Mouse (Mus musculus) lung, embryonic 14.5 days (tissue): Measurements from ENCODE around the gene Ankrd24. TPM values are rescaled to one million over a fixed set of nuclear protein-coding genes. Genes with fewer than 3 reads are reported as not detected.
"Not testable (repeated sequence)": the region's sequence is repeated elsewhere in the genome, so short reads cannot be mapped to it uniquely, and the experiment has no call there.

Source experiments
- ATAC-seq: fragments of 200-750 bp; cut with Nextera tagmentation; 2 replicates; pipeline ENCODE4 v1.8.0; 2017; ENCODE audit warnings: mild to moderate bottlenecking, moderate TSS enrichment, moderate library complexity; ENCODE audit not compliant: insufficient read depth
- DNase-seq: peaks from one replicate; pipeline ENCODE4 v3.0.0-alpha.2; 2015
- H3K27ac ChIP-seq: fragments of 300-500 bp; sonication (generic); 2 replicates; pipeline ENCODE4 v1.5.1; 2014; ENCODE audit warnings: low read depth, mild to moderate bottlenecking, moderate library complexity
- H3K27me3 ChIP-seq: fragments of 300-500 bp; sonication (generic); 2 replicates; pipeline ENCODE4 v1.6.1; 2014; ENCODE audit warnings: low read length, control low read depth; ENCODE audit not compliant: insufficient read depth
- H3K36me3 ChIP-seq: fragments of 300-500 bp; sonication (generic); 2 replicates; pipeline ENCODE4 v1.6.1; 2014; ENCODE audit warnings: control low read depth; ENCODE audit not compliant: insufficient read depth
- H3K4me1 ChIP-seq: fragments of 300-500 bp; sonication (generic); 2 replicates; pipeline ENCODE4 v1.6.1; 2014; ENCODE audit warnings: antibody characterized with exemption, control low read depth; ENCODE audit not compliant: insufficient read depth
- H3K4me2 ChIP-seq: fragments of 300-500 bp; sonication (generic); 2 replicates; pipeline ENCODE4 v1.6.1; 2014; ENCODE audit warnings: mild to moderate bottlenecking
- H3K4me3 ChIP-seq: fragments of 300-500 bp; sonication (generic); 2 replicates; pipeline ENCODE4 v1.5.1; 2014; ENCODE audit warnings: low read depth, low read length
- H3K9ac ChIP-seq: fragments of 300-500 bp; sonication (generic); 2 replicates; pipeline ENCODE4 v1.6.1; 2014
- H3K9me3 ChIP-seq: fragments of 300-500 bp; sonication (generic); 2 replicates; pipeline ENCODE4 v1.6.1; 2016; ENCODE audit warnings: low read depth, low read length, control low read depth
- CTCF ChIP-seq: IDR thresholded peaks from 2 replicates; pipeline ENCODE4 v1.5.1; 2016; ENCODE audit warnings: antibody characterized with exemption, low read depth
- WGBS: fragments of 180-500 bp; shearing (Covaris S2); extraction: QIAGEN DNeasy Blood & Tissue Kit; methylation state at CpG from one replicate; pipeline ENCODE4 v1.1.7; 2014; 5-methylcytosine and 5-hydroxymethylcytosine counted together
- polyA plus RNA-seq: library from polyadenylated mRNA; unstranded; fragments of >200 nt; fragmentation: Nextera tagmentation; extraction: Ambion mirVana; gene quantifications from 2 replicates; pipeline ENCODE4 v1.2.1, GENCODE M21; 2014

Ankrd24 gene
- polyA plus RNA-seq, 1 experiment from 2014 or later = 6.1 TPM

DNA sequence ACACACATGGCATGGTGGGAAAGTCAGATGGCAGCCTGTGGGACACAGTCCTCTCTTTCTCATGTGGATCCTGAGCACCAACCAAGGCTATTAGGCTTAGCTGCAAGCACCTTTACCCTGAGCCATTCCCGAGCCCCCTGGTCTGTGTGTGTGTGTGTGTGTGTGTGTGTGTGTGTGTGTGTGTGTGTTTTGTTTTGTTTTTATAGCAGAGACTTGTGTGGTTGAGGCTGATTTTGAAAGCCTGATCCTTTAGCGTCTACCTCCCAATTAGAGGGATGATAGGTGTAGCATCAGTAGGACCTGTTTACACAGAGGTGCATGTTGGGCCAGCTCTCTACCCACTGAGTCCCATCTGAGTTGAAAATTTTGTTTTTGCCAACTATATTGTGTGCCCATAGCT lies 15.8 kb downstream of the Ankrd24 start:
- Histone ChIP-seq H3K4me3 (peak overlapping the region; percentile 67), H3K4me1 (0 out of 2 replicates have a peak, but pooled peaks cover 5% of the 10 kb centered on the region), H3K9ac (peak overlapping the region; percentile 94), H3K4me2 (peak overlapping the region; percentile 92), H3K27me3 (no peaks in the 10 kb centered on the region), H3K9me3 (no peaks in the 10 kb centered on the region), H3K36me3 (no peaks in the 10 kb centered on the region), H3K27ac (peak overlapping the region; percentile 95)
- WGBS = 43% methylated on average over 2 of the region's 2 CpGs
- ATAC-seq (peak; percentile 6; the same call in 1 of the 2 replicates), DNase-seq (peak; percentile 14)
- TF ChIP-seq CTCF = no peak

DNA sequence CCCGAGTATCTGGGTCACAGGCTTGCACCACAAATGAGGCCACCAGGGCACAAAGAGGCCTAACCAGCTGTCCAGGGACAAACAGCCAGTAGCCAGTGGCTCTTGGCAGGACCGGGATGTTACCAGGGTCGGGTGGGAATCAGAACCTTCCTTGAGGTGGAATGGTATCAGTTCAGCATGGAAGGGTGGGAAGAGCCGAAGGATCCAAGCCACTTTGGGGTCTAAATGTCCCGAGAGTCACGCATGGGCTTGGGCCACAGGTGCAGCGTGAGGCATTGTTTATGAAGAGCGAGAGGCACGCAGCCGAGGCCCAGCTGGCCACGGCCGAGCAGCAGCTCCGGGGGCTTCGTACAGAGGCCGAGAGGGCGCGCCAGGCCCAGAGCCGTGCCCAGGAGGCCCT lies 16.4 kb downstream of the Ankrd24 start:
- no peak overlapping the region for H3K9ac ChIP-seq
- ATAC-seq = no peak
- no peak overlapping the region for H3K4me3 ChIP-seq
- H3K36me3 ChIP-seq = no peaks in the 10 kb centered on the region
- peak overlapping the region; percentile 92 for H3K4me2 ChIP-seq
- WGBS = 82% methylated on average over 18 of the region's 18 CpGs
- no peak overlapping the region for H3K27ac ChIP-seq
- no peaks in the 10 kb centered on the region for H3K9me3 ChIP-seq
- DNase-seq = no peak
- no peaks in the 10 kb centered on the region for H3K27me3 ChIP-seq
- H3K4me1 ChIP-seq = 0 out of 2 replicates have a peak, but pooled peaks cover 5% of the 10 kb centered on the region
- no peak for TF ChIP-seq CTCF

DNA sequence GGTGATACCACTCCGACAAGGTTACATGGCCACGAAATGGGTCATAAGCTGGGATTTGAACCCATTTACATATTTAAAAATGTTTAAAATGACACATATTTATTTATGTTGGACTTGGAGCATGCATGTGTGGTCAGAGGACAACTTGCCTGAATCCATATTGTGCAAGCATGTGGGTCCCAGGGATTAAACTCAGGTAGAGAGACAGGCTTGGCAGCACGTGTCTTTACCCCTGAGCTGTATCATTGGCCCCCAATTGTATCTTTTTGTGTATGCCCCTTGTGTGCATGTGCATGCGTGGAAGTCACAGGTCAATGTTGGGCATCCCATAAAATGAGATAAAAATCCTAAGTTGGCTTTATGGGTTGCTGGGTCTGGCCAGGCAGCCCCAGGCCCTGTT lies 17.1 kb downstream of the Ankrd24 start:
- no peaks in the 10 kb centered on the region for H3K9me3 ChIP-seq
- DNase-seq = no peak
- no peak overlapping the region for H3K27ac ChIP-seq
- no peak overlapping the region for H3K9ac ChIP-seq
- H3K4me3 ChIP-seq = no peak overlapping the region
- no peak for TF ChIP-seq CTCF
- H3K4me2 ChIP-seq = no peak overlapping the region
- no peaks in the 10 kb centered on the region for H3K36me3 ChIP-seq
- 90% methylated on average over 4 of the region's 4 CpGs for WGBS
- no peak for ATAC-seq
- H3K4me1 ChIP-seq = 0 out of 2 replicates have a peak, but pooled peaks cover 5% of the 10 kb centered on the region
- no peaks in the 10 kb centered on the region for H3K27me3 ChIP-seq

DNA sequence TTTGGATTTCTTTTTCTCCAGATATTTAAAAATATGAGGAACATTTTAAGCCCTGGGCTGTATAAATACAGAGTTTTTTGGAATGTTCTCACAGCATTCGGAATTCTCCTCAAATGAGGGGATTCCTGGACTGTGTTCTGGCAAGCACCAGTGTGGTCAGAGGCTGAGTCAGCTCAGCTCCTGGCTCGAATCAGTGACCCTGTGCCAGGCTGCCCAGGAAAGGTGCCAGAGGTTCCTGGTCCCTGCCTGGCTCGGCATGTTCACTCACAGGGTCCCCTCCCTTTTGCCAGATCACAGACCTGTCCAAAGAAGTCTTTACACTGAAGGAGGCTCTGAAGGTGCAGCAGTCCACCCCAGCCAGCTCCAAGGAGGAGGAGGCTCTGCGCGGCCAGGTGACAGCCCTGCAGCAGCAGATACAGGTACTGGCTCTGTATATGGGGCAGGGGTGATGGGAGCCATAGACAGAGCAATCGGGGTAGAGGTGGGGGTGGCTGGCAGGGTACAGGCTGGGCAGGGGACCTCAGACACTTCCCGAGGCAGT lies 17.7 kb downstream of the Ankrd24 start:
- DNase-seq (no peak), ATAC-seq (no peak)
- H3K27me3 ChIP-seq = no peaks in the 10 kb centered on the region
- 0 out of 2 replicates have a peak, but pooled peaks cover 5% of the 10 kb centered on the region for H3K4me1 ChIP-seq
- TF ChIP-seq CTCF = no peak
- H3K4me3 ChIP-seq = no peak overlapping the region
- 74% methylated on average over 7 of the region's 7 CpGs for WGBS
- H3K27ac ChIP-seq = no peak overlapping the region
- H3K36me3 ChIP-seq = no peaks in the 10 kb centered on the region
- H3K9ac ChIP-seq = no peak overlapping the region
- no peaks in the 10 kb centered on the region for H3K9me3 ChIP-seq
- no peak overlapping the region for H3K4me2 ChIP-seq

DNA sequence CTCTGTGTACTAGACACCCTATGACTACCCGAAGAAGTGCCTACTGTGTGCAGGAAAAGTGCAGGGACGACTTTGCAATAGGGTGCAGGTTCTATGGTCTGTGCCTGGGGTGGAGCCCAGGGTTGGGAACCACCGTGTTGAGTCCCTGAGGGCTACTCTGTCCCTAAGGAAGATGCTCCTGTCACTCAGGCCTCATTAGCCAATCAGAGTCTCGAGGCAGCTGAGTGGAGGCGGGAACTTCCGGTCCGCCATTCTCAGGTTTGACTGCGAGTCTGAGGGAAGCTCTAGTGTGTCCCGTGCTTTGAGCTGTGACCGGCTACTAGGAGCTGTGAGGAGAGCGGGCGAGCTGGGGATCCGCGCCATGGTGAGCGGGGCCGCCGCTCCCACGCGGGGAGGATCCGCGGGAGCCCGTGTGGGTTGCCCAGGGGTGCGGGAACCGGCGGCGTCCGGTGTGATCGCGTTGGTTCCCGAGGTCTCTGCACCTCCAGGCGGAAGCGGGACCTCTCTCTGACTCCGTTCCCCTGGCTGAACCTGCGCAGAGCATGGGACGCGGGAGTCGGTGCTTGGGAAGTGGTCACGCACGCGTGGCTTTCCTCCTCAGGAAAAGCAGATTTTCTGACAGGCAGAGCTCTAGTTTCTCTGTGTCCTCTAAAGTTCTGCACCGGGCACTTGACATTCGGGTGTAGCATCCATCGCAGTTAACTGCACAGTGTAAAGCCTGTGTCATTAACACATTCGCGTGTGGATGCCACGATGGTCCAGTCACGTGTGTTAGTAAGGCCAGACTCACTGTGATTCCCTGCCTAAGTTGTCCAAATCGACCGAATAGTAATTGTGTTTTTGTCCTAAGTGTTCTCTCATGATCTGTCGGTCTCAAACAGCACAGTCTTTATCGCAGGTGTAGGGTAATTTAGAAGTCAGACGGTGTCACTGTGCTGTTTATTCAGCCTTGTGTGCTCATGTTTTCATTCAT lies 20.7 kb downstream of the Ankrd24 start, which contains the start of gene Gm10778:
Gene Gm10778, plus strand, starts transcription at position 257 of the 973 bp plus-strand sequence.
- peak; percentile 97 for ATAC-seq
- H3K4me1 ChIP-seq, H3K27ac ChIP-seq, H3K9me3 ChIP-seq, H3K36me3 ChIP-seq, H3K27me3 ChIP-seq: not testable (repeated sequence)
- DNase-seq = peak; percentile 97
- Histone ChIP-seq H3K9ac (peak within 1 kb of the TSS; percentile 66), H3K4me2 (peak within 1 kb of the TSS; percentile 59), H3K4me3 (peak within 1 kb of the TSS; percentile 53)
- WGBS = 2% methylated on average over 34 of the region's 52 CpGs

DNA sequence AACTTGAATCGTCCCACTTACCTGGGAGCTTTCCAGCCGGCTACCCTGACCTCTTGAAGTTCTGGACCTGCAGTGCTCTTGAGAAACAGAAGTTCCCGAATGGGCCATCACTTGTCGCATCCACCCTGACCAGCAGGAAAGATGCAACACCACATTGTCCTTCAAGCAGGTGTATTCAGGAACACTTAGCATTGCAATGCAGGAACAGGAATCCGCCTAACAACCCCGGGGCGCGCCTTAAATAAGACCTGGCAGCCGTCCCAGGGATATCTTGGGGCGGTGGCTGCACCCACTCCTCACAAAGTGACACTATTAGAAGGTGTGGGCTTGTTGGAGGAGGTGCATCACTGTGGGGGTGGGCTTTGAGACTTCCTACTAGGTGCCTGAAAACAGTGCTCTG lies 26.8 kb downstream of the Ankrd24 start:
- H3K9me3 ChIP-seq = peaks cover 10% of the 10 kb centered on the region; the same call in 1 of the 2 replicates
- no peak for DNase-seq
- H3K4me1 ChIP-seq = no peaks in the 10 kb centered on the region
- no peak overlapping the region for H3K4me3 ChIP-seq
- TF ChIP-seq CTCF = no peak
- peaks cover 10% of the 10 kb centered on the region; the same call in 1 of the 2 replicates for H3K36me3 ChIP-seq
- no peak overlapping the region for H3K27ac ChIP-seq
- ATAC-seq = no peak
- H3K27me3 ChIP-seq = no peaks in the 10 kb centered on the region
- no peak overlapping the region for H3K4me2 ChIP-seq
- no peak overlapping the region for H3K9ac ChIP-seq
- WGBS = 89% methylated on average over 10 of the region's 10 CpGs

DNA sequence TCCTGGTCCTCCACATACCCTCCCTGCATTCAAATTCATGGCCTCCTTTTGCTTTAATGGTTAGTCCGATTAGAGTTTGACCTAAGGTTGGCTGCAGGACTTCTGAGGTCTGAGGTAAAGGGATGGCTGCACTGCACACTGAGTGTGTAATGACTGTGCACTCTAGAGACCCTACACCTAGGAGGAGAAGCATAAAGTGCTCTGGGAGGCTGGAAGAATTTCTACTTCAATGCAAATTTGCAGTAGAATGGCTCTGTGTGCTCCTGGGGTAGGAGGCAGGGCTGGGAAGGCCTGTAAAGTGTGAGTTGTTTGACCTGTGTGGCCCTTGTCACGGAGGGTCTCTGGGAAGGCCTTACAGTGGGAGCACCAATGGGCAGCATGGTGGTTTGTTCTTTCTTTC lies 27.8 kb downstream of the Ankrd24 start:
- DNase-seq = no peak
- no peak for TF ChIP-seq CTCF

DNA sequence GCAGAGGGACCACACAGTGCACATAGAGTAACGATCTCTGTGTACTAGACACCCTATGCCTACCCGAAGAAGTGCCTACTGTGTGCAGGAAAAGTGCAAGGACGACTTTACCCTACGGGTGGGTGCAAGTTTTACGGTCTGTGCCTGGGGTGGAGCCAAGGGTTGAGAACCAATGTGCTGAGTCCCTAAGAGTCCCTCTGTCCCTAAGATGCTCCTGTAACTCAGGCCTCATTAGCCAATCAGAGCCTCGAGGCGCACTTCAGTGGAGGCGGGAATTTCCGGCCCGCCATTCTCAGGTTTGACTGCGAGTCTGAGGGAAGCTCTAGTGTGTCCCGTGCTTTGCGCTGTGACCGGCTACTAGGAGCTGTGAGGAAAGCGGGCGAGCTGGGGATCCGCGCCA lies 58.8 kb downstream of the Ankrd24 start:
- DNase-seq, H3K9me3 ChIP-seq, H3K4me2 ChIP-seq, H3K27me3 ChIP-seq, H3K9ac ChIP-seq, H3K4me1 ChIP-seq, H3K36me3 ChIP-seq, H3K4me3 ChIP-seq, H3K27ac ChIP-seq: not testable (repeated sequence)
- WGBS = no CpG with 5 or more reads among the region's 18 CpGs
- ATAC-seq = peak; percentile 78

More for the DNA sequence above, 27.8 kb downstream of the Ankrd24 start:
- Histone ChIP-seq H3K4me2 (no peak overlapping the region), H3K27me3 (no peaks in the 10 kb centered on the region), H3K4me1 (no peaks in the 10 kb centered on the region), H3K9me3 (peaks cover 10% of the 10 kb centered on the region; the same call in 1 of the 2 replicates), H3K4me3 (no peak overlapping the region), H3K9ac (no peak overlapping the region), H3K27ac (no peak overlapping the region), H3K36me3 (peaks cover 10% of the 10 kb centered on the region; the same call in 1 of the 2 replicates)
- WGBS = 100% methylated on average over 2 of the region's 2 CpGs
- ATAC-seq = no peak
